Mouse (Mus musculus) limb, embryonic 10.5 days (tissue): ENCODE results near the gene Clasp2. TPM values are rescaled to one million over a fixed set of nuclear protein-coding genes. Genes with fewer than 3 reads are reported as not detected.
A peak's percentile ranks its signal among the peaks of the same experiment; 100 is the strongest.
"Not testable (repeated sequence)": the region's sequence is repeated elsewhere in the genome, so short reads cannot be mapped to it uniquely, and the experiment has no call there.

Source experiments
- DNase-seq: peaks from one replicate; pipeline ENCODE4 v3.0.0-alpha.2; 2017; ENCODE audit warnings: low spot score
- H3K27ac ChIP-seq: fragments of 300-500 bp; sonication (generic); 2 replicates; pipeline ENCODE4 v1.5.1; 2016; ENCODE audit warnings: mild to moderate bottlenecking
- H3K27me3 ChIP-seq: fragments of 300-500 bp; sonication (generic); 2 replicates; pipeline ENCODE4 v1.6.1; 2016; ENCODE audit warnings: low read depth, mild to moderate bottlenecking; ENCODE audit not compliant: poor library complexity, severe bottlenecking
- H3K36me3 ChIP-seq: fragments of 300-500 bp; sonication (generic); 2 replicates; pipeline ENCODE4 v1.6.1; 2016; ENCODE audit warnings: mild to moderate bottlenecking, moderate library complexity
- H3K4me1 ChIP-seq: fragments of 300-500 bp; sonication (generic); 2 replicates; pipeline ENCODE4 v1.6.1; 2016
- H3K4me3 ChIP-seq: fragments of 300-500 bp; sonication (generic); 2 replicates; pipeline ENCODE4 v1.5.1; 2016; ENCODE audit warnings: mild to moderate bottlenecking, moderate library complexity
- H3K9me3 ChIP-seq: fragments of 300-500 bp; sonication (generic); replicated peaks from 2 replicates; pipeline ENCODE4 v1.6.1; 2016; ENCODE audit warnings: mild to moderate bottlenecking
- WGBS: fragments of 180-500 bp; shearing (Covaris S2); methylation state at CpG from one replicate; pipeline ENCODE4 v1.1.7; 2016; 5-methylcytosine and 5-hydroxymethylcytosine counted together
- polyA plus RNA-seq: library from polyadenylated mRNA; unstranded; fragments of >200 nt; fragmentation: Nextera tagmentation; extraction: Ambion mirVana; gene quantifications from 2 replicates; pipeline ENCODE4 v1.2.1, GENCODE M21; 2016

Clasp2 gene
- polyA plus RNA-seq, 1 experiment from 2014 or later: 31.7 TPM

DNA sequence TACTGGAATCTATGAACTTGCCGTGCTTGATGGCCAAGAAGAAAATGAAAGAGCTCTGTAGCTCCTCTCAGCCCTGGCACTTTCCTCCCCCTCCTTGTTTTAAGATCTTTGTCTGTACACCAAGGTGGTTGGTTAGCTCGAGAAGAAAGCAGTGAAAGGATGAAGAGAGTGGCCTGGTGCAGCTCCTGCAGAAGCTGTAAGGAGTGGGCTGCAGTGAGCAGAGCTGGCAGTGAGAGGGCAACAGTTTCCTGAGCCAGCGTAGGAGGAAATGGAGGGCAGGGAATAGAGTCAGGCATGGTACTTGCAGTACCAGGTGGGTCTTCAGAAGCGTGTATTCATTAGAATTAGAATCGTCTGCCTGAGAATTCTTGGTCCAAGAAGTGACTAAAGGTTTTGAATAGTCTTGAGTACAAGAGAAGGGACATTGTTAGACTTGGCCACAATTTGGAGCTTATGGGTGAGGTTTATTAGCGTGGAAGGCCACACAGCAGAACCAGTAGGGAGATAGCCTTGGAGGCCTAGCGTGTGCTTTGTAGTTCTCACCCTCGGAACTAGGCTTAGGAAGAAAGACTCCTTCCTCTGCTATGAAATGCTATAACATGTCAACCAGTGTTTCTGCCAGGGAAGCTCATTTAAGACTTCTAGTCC is 116.1 kb downstream of the Clasp2 start:
- H3K4me1 ChIP-seq: no peaks in the 10 kb centered on the region
- 90% methylated on average over 8 of the region's 8 CpGs for WGBS
- peaks cover 34% of the 10 kb centered on the region for H3K36me3 ChIP-seq
- DNase-seq: no peak
- H3K4me3 ChIP-seq: no peak overlapping the region
- no peak overlapping the region for H3K27ac ChIP-seq
- H3K27me3 ChIP-seq: no peaks in the 10 kb centered on the region
- no peaks in the 10 kb centered on the region for H3K9me3 ChIP-seq

DNA sequence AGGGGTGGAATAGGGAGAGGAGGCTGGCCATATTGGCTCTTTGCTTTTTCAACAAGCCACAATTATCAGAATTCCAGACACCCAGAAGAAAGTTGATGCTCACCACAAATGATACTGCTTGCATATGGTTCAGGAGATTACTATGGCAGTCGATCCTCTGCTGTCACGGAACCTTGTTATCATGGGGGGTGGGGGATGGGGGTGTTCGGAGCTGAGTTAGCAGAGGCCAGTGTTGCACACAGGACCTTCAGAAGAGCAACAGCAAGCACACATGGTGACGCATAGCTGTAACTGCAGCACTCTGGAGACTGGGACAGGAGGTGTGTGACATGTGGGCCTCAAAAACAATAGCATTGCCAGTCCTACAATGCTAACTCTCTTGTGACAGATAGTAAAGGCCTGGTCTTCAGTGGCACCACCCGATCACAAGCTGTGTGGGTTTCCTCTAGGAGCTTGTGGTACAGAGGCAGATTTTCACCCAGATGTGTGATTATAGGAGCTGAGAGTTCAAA is 116.7 kb downstream of the Clasp2 start:
- Histone ChIP-seq H3K4me1 (no peaks in the 10 kb centered on the region), H3K9me3 (no peaks in the 10 kb centered on the region), H3K36me3 (peaks cover 29% of the 10 kb centered on the region), H3K4me3 (no peak overlapping the region), H3K27me3 (no peaks in the 10 kb centered on the region), H3K27ac (no peak overlapping the region)
- no peak for DNase-seq
- WGBS: 90% methylated on average over 5 of the region's 5 CpGs

DNA sequence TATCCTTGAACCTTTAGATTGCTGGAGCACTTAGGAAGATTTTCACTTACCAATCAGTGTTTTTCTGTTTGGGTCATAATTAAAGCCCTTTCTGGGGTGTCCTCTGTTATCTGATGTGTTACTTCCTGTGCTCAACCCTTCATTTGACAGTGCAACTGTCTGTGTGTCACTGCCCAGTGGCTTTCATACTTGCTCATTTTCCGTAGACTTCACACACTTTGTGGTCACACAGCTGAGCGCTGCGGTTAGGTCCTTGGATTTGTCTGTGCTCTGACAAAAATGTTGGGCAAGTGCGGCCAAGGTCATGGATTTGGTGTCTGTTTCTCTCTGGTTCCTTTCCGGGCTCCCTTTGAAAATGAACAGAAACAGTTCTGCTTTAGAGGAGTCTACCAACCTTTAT is 118.1 kb downstream of the Clasp2 start:
- no peak overlapping the region for H3K4me3 ChIP-seq
- H3K27me3 ChIP-seq: no peaks in the 10 kb centered on the region
- no peak for DNase-seq
- no peaks in the 10 kb centered on the region for H3K4me1 ChIP-seq
- H3K36me3 ChIP-seq: peaks cover 25% of the 10 kb centered on the region
- 93% methylated on average over 5 of the region's 5 CpGs for WGBS
- H3K27ac ChIP-seq: no peak overlapping the region
- no peaks in the 10 kb centered on the region for H3K9me3 ChIP-seq

DNA sequence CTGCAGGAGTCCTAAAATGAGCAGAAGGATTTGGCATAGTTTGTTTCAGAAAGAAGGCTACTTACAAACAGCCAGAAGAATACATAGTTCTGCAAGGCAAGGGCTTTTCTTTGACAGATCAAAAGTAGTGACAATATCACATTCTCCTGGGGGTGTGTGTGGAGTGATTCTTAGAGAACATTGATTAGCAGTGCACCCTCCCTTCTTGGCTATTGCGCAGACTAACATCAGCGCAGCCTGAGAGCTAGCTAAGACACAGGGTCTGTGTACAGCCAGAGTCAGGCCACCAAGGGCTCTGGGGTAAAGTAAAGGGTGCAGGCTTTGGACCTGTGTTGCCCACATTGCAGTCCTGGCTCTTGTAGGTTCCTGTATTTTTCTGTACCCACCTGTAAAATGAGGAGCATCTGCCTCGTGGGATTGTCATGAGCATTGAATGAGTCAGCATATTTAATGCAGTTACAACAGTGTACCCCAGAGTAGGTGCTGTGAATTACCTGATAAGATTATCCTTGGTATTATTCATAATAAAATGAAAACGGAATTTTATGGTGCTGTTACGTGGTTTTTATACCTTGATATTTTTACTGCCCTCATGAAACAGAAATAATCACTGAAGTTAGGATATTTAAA is 122.2 kb downstream of the Clasp2 start:
- 91% methylated on average over 5 of the region's 5 CpGs for WGBS
- Histone ChIP-seq H3K36me3 (peaks cover 21% of the 10 kb centered on the region), H3K4me3 (no peak overlapping the region), H3K27ac (no peak overlapping the region), H3K27me3 (no peaks in the 10 kb centered on the region), H3K9me3 (no peaks in the 10 kb centered on the region), H3K4me1 (no peaks in the 10 kb centered on the region)
- no peak for DNase-seq

DNA sequence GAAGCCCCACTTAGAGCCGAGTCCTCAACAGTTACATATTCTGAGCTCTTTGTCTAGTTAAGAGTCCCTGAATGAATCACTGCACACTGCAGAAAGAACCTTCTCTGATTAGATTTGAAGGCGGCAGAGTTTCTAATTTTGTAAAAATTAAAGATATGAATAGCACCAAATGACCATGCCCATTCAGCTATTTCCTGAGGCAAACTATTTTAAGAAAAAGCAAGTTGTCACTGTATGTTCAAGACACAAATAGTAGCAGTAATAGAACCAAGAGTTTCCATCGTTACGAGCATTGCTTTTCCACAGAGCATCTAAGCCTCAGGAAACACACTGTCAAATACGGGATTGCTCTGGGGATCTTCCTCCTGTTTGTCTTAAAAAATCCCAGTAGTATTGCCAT is 126.7 kb downstream of the Clasp2 start:
- no peaks in the 10 kb centered on the region for H3K9me3 ChIP-seq
- peaks cover 43% of the 10 kb centered on the region for H3K36me3 ChIP-seq
- H3K27me3 ChIP-seq: no peaks in the 10 kb centered on the region
- no peak overlapping the region for H3K4me3 ChIP-seq
- WGBS: 94% methylated on average over 5 of the region's 5 CpGs
- no peaks in the 10 kb centered on the region for H3K4me1 ChIP-seq
- DNase-seq: no peak
- H3K27ac ChIP-seq: no peak overlapping the region

DNA sequence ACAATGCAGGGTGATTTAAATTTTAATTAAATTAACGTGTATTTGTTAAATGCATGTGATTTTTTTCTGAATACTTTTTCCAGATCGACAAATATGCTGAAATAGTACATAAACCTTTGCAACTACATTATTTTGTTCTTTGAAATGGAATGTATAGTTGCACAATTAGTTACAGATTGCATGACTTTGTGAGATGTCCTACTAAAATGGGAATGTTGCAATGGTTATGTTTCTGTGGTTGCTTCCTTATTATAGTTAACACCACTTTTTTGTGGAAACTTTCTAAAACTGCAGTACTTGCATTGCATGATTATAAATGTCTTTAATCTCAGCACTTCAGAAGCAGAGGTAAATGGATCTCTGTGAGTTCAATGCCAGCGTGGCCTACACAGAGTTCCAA is 153.6 kb downstream of the Clasp2 start:
- H3K4me1 ChIP-seq: no peaks in the 10 kb centered on the region
- 93% methylated on average over 3 of the region's 3 CpGs for WGBS
- no peak overlapping the region for H3K27ac ChIP-seq
- H3K27me3 ChIP-seq: no peaks in the 10 kb centered on the region
- H3K4me3 ChIP-seq: no peak overlapping the region
- DNase-seq: no peak
- peaks cover 52% of the 10 kb centered on the region for H3K36me3 ChIP-seq
- H3K9me3 ChIP-seq: no peaks in the 10 kb centered on the region

DNA sequence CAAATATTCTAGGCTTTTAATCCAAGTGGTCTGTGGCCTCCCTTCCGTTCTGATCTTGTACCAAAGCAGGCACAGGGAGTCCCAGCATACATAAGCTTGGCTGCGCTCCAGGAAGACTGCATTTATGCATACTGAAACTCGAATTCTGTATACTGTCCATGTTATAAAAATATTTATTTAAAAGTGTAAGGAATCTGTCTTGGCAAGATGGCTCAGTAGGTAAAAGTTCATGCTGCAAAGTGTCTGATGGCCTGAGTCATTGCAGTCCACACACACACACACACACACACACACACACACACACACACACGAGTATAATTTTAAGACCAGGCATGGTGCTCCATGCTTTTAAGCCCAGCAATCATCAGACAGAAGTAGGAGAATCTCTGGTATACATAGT is 161.9 kb downstream of the Clasp2 start:
- H3K9me3 ChIP-seq: no peaks in the 10 kb centered on the region

DNA sequence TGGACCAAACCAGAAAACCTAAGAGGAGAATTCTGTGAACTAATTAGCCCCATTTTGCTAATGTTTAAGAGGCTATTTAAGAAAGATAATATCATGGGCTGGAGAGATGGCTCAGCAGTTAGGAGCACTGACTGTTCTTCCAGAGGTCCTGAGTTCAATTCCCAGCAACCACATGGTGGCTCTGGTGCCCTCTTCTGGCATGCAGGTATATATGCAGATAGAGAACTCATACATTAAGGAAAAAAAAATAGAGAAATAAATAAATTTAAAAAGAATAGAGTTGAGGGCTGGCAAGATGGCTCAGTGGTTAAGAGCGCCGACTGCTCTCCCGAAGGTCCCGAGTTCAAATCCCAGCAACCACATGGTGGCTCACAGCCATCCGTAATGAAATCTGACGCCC is 163.0 kb downstream of the Clasp2 start:
- H3K9me3 ChIP-seq, H3K4me3 ChIP-seq, H3K27me3 ChIP-seq, DNase-seq, H3K4me1 ChIP-seq, H3K27ac ChIP-seq: not testable (repeated sequence)
- H3K36me3 ChIP-seq: peaks cover 73% of the 10 kb centered on the region
- 96% methylated on average over 6 of the region's 6 CpGs for WGBS

More for the DNA sequence above, 161.9 kb downstream of the Clasp2 start:
- DNase-seq: no peak
- 90% methylated on average over 4 of the region's 4 CpGs for WGBS
- no peaks in the 10 kb centered on the region for H3K27me3 ChIP-seq
- H3K27ac ChIP-seq: no peak overlapping the region
- H3K4me1 ChIP-seq: no peaks in the 10 kb centered on the region
- peaks cover 70% of the 10 kb centered on the region for H3K36me3 ChIP-seq
- no peak overlapping the region for H3K4me3 ChIP-seq

DNA sequence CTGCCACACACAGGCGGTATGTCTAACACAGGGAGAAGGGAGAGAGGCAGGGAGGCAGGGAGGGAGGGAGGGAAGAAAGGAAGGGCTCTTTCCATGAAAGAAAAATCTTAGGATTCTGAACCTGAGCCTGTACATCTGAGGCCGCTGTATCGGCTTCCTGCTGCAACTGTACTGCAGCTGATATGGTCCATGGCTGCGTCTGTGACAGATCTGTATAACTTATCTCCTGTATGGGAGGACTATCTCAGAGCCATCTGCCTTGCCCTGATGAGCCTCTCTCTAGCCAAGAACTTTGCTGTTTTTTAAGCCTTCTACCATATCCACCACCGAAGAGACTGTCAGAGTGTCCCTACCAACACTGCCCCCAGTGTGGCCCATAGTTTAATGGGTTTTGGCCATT is 174.5 kb downstream of the Clasp2 start:
- Histone ChIP-seq H3K4me1 (no peaks in the 10 kb centered on the region), H3K27me3 (no peaks in the 10 kb centered on the region), H3K9me3 (no peaks in the 10 kb centered on the region), H3K4me3 (no peak overlapping the region), H3K27ac (no peak overlapping the region), H3K36me3 (peaks cover 56% of the 10 kb centered on the region)
- 92% methylated on average over 5 of the region's 5 CpGs for WGBS
- DNase-seq: no peak

DNA sequence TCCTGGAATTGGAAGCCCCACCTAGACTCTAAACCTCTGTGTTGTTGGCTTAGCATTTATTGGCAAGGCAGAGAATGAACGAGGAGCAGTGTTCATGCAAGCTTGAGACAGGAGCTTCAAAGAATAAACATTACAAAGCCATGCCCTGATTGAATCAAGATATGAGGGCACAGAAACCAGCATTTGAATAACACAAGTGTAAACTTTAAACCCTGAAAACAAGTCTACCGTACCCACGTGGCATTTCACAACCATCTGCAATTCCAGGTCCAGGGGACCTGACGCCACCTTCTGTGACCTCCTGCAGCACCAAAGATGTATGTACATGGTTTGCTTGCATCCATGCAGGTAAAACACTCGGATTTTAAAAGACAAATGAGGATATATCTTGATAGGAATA is 181.4 kb downstream of the Clasp2 start:
- Histone ChIP-seq H3K4me1 (no peaks in the 10 kb centered on the region), H3K4me3 (no peak overlapping the region), H3K27me3 (no peaks in the 10 kb centered on the region), H3K27ac (no peak overlapping the region), H3K36me3 (peaks cover 22% of the 10 kb centered on the region), H3K9me3 (no peaks in the 10 kb centered on the region)
- no peak for DNase-seq
- WGBS: 95% methylated on average over 5 of the region's 5 CpGs

DNA sequence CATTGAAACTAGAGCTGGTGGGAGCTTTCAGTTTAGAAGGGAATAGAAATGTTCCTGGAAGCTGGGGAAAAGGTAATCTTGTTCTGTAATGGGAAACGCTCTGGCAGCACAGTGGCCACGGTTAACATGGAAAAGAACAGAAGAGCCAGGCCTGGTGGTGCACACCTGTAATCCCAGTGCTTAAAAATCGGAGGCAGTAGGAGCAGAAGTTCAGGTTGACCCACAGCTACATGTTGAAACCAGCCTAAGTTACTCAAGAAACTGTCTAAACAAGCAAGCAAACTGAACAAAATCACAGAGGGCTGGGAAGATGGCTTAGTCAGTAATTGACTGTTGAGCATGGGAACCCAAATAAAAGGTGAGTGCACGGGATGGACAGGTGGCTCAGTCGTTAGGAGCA is 183.6 kb downstream of the Clasp2 start:
- no peak overlapping the region for H3K4me3 ChIP-seq
- H3K27ac ChIP-seq: no peak overlapping the region
- no peaks in the 10 kb centered on the region for H3K9me3 ChIP-seq
- no peak for DNase-seq
- H3K36me3 ChIP-seq: peaks cover 18% of the 10 kb centered on the region
- 94% methylated on average over 5 of the region's 5 CpGs for WGBS
- H3K4me1 ChIP-seq: peaks cover 2% of the 10 kb centered on the region; the same call in 1 of the 2 replicates
- H3K27me3 ChIP-seq: no peaks in the 10 kb centered on the region

DNA sequence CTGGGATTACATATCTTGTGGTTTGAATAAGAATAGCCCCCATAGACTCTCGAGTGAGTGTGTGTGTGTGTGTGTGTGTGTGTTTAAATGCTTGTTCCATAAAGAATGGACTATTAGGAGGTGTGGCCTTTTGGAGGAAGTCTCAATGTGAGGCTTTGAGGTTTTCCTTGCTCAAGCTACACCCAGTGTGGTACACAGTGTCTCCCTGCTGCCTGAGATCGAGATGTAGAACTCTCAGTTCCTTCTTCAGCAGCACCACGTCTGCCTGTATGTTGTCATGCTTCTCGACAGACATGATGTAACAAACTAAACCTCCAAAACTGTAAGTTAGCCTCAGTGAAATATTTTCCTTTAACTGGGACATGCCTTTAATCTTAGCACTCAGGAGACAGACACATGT is 187.3 kb downstream of the Clasp2 start:
- DNase-seq: no peak
- H3K4me3 ChIP-seq: no peak overlapping the region
- H3K27ac ChIP-seq: no peak overlapping the region
- H3K4me1 ChIP-seq: peaks cover 18% of the 10 kb centered on the region
- H3K27me3 ChIP-seq: no peaks in the 10 kb centered on the region
- no peaks in the 10 kb centered on the region for H3K9me3 ChIP-seq
- WGBS: 89% methylated on average over 4 of the region's 4 CpGs
- H3K36me3 ChIP-seq: peaks cover 1% of the 10 kb centered on the region; the same call in 1 of the 2 replicates

DNA sequence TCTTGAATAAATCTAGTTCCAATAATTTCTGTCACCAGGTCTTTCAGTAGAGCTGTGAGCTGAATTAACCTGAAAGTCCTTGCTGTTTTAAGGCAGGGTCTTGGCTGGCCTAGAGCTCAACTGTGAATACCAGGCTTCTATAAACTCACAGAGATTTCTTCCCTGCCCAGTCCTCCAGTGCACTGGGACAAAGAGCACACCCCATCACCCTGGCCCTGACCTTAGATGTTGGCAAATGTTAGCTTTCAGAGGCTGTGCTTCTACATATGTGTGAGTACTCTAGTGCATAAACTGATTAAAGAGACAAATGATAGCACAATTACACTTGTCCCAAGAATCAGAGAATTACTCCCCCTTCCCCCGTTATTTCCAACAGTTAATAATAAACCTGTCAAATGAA is 188.4 kb downstream of the Clasp2 start:
- Histone ChIP-seq H3K27ac (peak overlapping the region; percentile 94; the same call in 1 of the 2 replicates), H3K4me1 (peaks cover 27% of the 10 kb centered on the region), H3K27me3 (no peaks in the 10 kb centered on the region), H3K9me3 (no peaks in the 10 kb centered on the region), H3K4me3 (peak overlapping the region; percentile 97), H3K36me3 (no peaks in the 10 kb centered on the region)
- 68% methylated on average over 1 of the region's 1 CpGs for WGBS
- DNase-seq: no peak
